Comparison of ENCODE assay signal across 25 mouse cellular contexts in the genomic region with DNA sequence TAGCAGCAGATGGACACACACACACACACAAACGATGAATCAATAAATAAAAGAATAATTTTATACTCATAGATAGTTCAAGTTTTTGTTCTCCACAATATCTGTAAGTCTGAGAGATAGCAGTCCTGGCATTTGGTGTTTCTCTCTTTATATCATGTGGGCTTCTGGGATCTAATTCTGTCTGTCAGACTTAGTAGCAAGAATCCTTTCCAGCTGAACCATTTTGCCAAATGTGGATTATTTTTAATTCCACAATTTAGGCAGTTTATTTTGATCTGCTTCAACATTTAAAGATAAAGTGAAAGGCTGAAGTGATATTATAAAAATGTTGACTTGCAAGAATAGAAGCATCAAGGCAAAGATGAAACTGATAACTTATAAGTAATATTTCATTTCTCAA.
"Had no signal": no experiment of that assay in that cellular context is flagged by ENCODE, and none has a peak within 500 bp of the region (broad histone marks: within the 10 kb centered on the region; RNA-seq: fewer than 3 reads in every experiment).

No protein-coding gene starts in this region.

- DNase-seq: gastrocnemius, postnatal 14 days; gastrocnemius, postnatal 36 days; heart, adult 11 months; heart, adult 2 months; heart, postnatal 14 days; heart, postnatal 36 days; kidney, adult 11 months; kidney, adult 2 months; kidney, postnatal 10 days; kidney, postnatal 25 days; kidney, postnatal 4 days; liver; liver, embryonic 13.5 days had no signal

- H3K9me3 ChIP-seq: heart, embryonic 13.5 days; heart, embryonic 15.5 days; hindbrain, embryonic 13.5 days; hindbrain, embryonic 15.5 days; limb, embryonic 10.5 days; limb, embryonic 12.5 days; liver, embryonic 13.5 days had no signal

- H3K9ac ChIP-seq: heart, embryonic 13.5 days; heart, embryonic 15.5 days; hindbrain, embryonic 13.5 days; hindbrain, embryonic 15.5 days; limb, embryonic 12.5 days; liver, embryonic 13.5 days had no signal

- H3K4me2 ChIP-seq: heart, embryonic 11.5 days; heart, embryonic 13.5 days; heart, embryonic 15.5 days; hindbrain, embryonic 13.5 days; hindbrain, embryonic 15.5 days; limb, embryonic 12.5 days; liver, embryonic 11.5 days; liver, embryonic 13.5 days had no signal

- H3K4me1 ChIP-seq: heart, embryonic 13.5 days; heart, embryonic 15.5 days; hindbrain, embryonic 13.5 days; hindbrain, embryonic 15.5 days; limb, embryonic 10.5 days; limb, embryonic 12.5 days; liver, embryonic 13.5 days had no signal

- H3K27me3 ChIP-seq: heart, embryonic 13.5 days; heart, embryonic 15.5 days; hindbrain, embryonic 13.5 days; hindbrain, embryonic 15.5 days; limb, embryonic 12.5 days; liver, embryonic 13.5 days had no signal

- H3K27ac ChIP-seq: heart, adult 2 months; heart, embryonic 13.5 days; heart, embryonic 15.5 days; hindbrain, embryonic 13.5 days; hindbrain, embryonic 15.5 days; hindbrain, postnatal 0 days; layer of hippocampus, adult 2 months; left cerebral cortex, adult 2 months; limb, embryonic 10.5 days; limb, embryonic 12.5 days; liver, embryonic 13.5 days had no signal

- ATAC-seq: hindbrain, postnatal 0 days; intestine, embryonic 16.5 days had no signal

- H3K36me3 ChIP-seq: heart, embryonic 13.5 days; heart, embryonic 15.5 days; hindbrain, embryonic 13.5 days; hindbrain, embryonic 15.5 days; limb, embryonic 10.5 days; limb, embryonic 12.5 days; liver, embryonic 13.5 days had no signal

- H3K4me3 ChIP-seq: heart, adult 2 months; heart, embryonic 13.5 days; heart, embryonic 15.5 days; hindbrain, embryonic 13.5 days; hindbrain, embryonic 15.5 days; layer of hippocampus, adult 2 months; left cerebral cortex, adult 2 months; limb, embryonic 10.5 days; limb, embryonic 12.5 days; liver, embryonic 13.5 days had no signal
